Mouse (Mus musculus) cortical plate, adult 2 months (tissue): Measurements from ENCODE around the gene Clpb.

Source experiments
- CTCF ChIP-seq: fragments of 200-500 bp; IDR thresholded peaks from 2 replicates; pipeline ENCODE4 v1.5.1; 2011; ENCODE audit warnings: mild to moderate bottlenecking, control low read depth, low read length; ENCODE audit not compliant: insufficient read depth; ENCODE audit errors: extremely low read depth
- POLR2A ChIP-seq: fragments of 200-500 bp; IDR thresholded peaks from 2 replicates; pipeline ENCODE4 v1.6.1; 2011; ENCODE audit warnings: mild to moderate bottlenecking, low read length, control low read depth; ENCODE audit not compliant: insufficient read depth; ENCODE audit errors: extremely low read depth

DNA sequence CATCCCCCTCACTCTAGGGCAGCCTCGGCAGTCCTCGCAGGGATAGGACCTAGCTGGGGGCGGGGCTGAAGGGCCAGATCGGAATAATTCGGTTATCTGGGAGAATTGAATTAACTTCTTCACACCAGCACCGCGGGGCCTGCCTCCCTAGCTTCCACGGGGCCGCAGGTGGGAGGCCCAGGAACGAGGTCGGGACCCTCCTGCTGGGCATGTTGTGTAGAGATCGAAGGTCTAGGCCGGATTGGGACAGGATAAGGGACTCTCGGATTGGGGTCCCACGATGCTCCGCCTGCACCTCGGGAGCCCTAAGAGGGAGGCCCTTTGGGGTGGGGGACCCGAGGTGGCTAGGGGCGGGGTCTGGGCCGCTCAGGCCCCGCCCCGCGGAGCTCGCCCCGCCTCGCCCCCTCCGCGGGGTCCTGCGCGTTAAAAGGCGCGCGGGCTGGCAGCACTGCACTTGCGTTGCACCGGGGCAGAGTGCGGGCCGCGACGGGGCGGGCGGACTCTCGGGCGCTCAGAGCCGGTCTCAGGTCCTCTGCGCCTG, 154.5 kb downstream of the Clpb start, which contains the start of gene Phox2a:
- no peak for TF ChIP-seq CTCF
- TF ChIP-seq POLR2A = no peak
